Mouse (Mus musculus) limb, embryonic 14.5 days (tissue): ENCODE measurements around the gene Nelfe. TPM values are rescaled to one million over a fixed set of nuclear protein-coding genes. Genes with fewer than 3 reads are reported as not detected.

Source experiments
- ATAC-seq: fragments of 200-750 bp; cut with Nextera tagmentation; 2 replicates; pipeline ENCODE4 v1.8.0; 2017; ENCODE audit warnings: low read depth, moderate number of reproducible peaks, moderate TSS enrichment; ENCODE audit not compliant: low FRiP score
- DNase-seq: peaks from one replicate; pipeline ENCODE4 v3.0.0-alpha.2; 2015; ENCODE audit warnings: low spot score
- H3K27ac ChIP-seq: fragments of 300-500 bp; sonication (generic); replicated peaks from 2 replicates; pipeline ENCODE4 v1.5.1; 2014; ENCODE audit warnings: low read depth, mild to moderate bottlenecking, low read length, moderate library complexity, mixed read lengths
- H3K27me3 ChIP-seq: fragments of 300-500 bp; sonication (generic); 2 replicates; pipeline ENCODE4 v1.6.1; 2014; ENCODE audit warnings: low read length, mixed read lengths; ENCODE audit not compliant: control insufficient read depth, insufficient read depth
- H3K36me3 ChIP-seq: fragments of 300-500 bp; sonication (generic); 2 replicates; pipeline ENCODE4 v1.6.1; 2014; ENCODE audit warnings: mild to moderate bottlenecking, low read length, moderate library complexity, mixed read lengths; ENCODE audit not compliant: control insufficient read depth, insufficient read depth
- H3K4me1 ChIP-seq: fragments of 300-500 bp; sonication (generic); 2 replicates; pipeline ENCODE4 v1.6.1; 2014; ENCODE audit warnings: antibody characterized with exemption, low read length, mixed read lengths; ENCODE audit not compliant: control insufficient read depth, insufficient read depth
- H3K4me2 ChIP-seq: fragments of 300-500 bp; sonication (generic); replicated peaks from 2 replicates; pipeline ENCODE4 v1.6.1; 2014; ENCODE audit warnings: low read depth, mild to moderate bottlenecking, low read length, moderate library complexity; ENCODE audit not compliant: severe bottlenecking
- H3K4me3 ChIP-seq: fragments of 300-500 bp; sonication (generic); replicated peaks from 2 replicates; pipeline ENCODE4 v1.5.1; 2014; ENCODE audit warnings: low read length
- H3K9ac ChIP-seq: fragments of 300-500 bp; sonication (generic); 2 replicates; pipeline ENCODE4 v1.6.1; 2014; ENCODE audit warnings: mild to moderate bottlenecking, low read depth, low read length, moderate library complexity; ENCODE audit not compliant: severe bottlenecking
- H3K9me3 ChIP-seq: fragments of 300-500 bp; sonication (generic); 2 replicates; pipeline ENCODE4 v1.6.1; 2016; ENCODE audit warnings: low read length; ENCODE audit not compliant: control insufficient read depth
- POLR2A ChIP-seq: fragments of 200-500 bp; IDR thresholded peaks from 2 replicates; pipeline ENCODE4 v1.8.0; 2012; ENCODE audit warnings: inconsistent platforms, mild to moderate bottlenecking, moderate library complexity, borderline replicate concordance; ENCODE audit not compliant: insufficient read depth, insufficient read length; ENCODE audit errors: extremely low read depth
- WGBS: fragments of 180-500 bp; shearing (Covaris S2); extraction: QIAGEN DNeasy Blood & Tissue Kit; methylation state at CpG from one replicate; pipeline ENCODE4 v1.1.7; 2014; 5-methylcytosine and 5-hydroxymethylcytosine counted together
- microRNA-seq: library from miRNA; unstranded; fragments of <30 nt; microRNA quantifications from one replicate; pipeline ENCODE4, GENCODE M21; 2016
- polyA plus RNA-seq, 2 experiments: library from polyadenylated mRNA; depleted of rRNA in 1 of 2; stranded (reverse) in 1 of 2; unstranded in 1 of 2; fragments of >200 nt; fragmentation: Nextera tagmentation in 1 of 2; extraction: Ambion mirVana in 1 of 2; gene quantifications; 2 replicates each; pipeline versions ENCODE4 v1.2.1 to v1.2.3; 2012 to 2014

The Nelfe gene
- polyA plus RNA-seq, 2 experiments, result 92.2 to 101 TPM

- H3K4me2 ChIP-seq, result no peak overlapping the region
- no peak overlapping the region for H3K9ac ChIP-seq
- WGBS, result 87% methylated on average over 9 of the region's 9 CpGs
- H3K9me3 ChIP-seq, result no peaks in the 10 kb centered on the region
- no peak for TF ChIP-seq POLR2A
- H3K4me3 ChIP-seq, result no peak overlapping the region
- peaks cover 4% of the 10 kb centered on the region; the same call in 1 of the 2 replicates for H3K4me1 ChIP-seq
- peaks cover 63% of the 10 kb centered on the region for H3K36me3 ChIP-seq
- ATAC-seq (no peak), DNase-seq (no peak)
- H3K27me3 ChIP-seq, result no peaks in the 10 kb centered on the region
- no peak overlapping the region for H3K27ac ChIP-seq
These were observed 52.7 kb downstream of the Nelfe start for GRCm38 (mm10) chr17:34902895-34903294.

Small RNA genes lying within 50 kb of the gene (microRNA-seq; reads per million reads assigned to microRNA genes)
- gene Mir6970 (0.92 reads per million), gene Mir6971 (0.92 reads per million), gene Mir6972 (not detected)

Other genes starting within 250 kb of the Nelfe start
Only the 30 nearest of the 37 such genes appear.
- 39.6 and 52.4 TPM in 2 replicates for gene Ppt2, start 221.9 kb upstream of the Nelfe start, polyA plus RNA-seq (2012; rRNA removed)
- 27.0 and 29.9 TPM in 2 replicates for gene Ppt2, start 221.9 kb upstream of the Nelfe start, polyA plus RNA-seq (2014; fragmentation: Nextera tagmentation; extraction: Ambion mirVana)
- 5.5 and 5.7 TPM in 2 replicates for gene Prrt1, start 220.9 kb upstream of the Nelfe start, polyA plus RNA-seq (2012; rRNA removed)
- gene Prrt1, start 220.9 kb upstream of the Nelfe start, polyA plus RNA-seq (2014; fragmentation: Nextera tagmentation; extraction: Ambion mirVana), result 0.40 and 0.94 TPM in 2 replicates
- 5.1 TPM in 2 replicates for gene Fkbpl, start 205.6 kb upstream of the Nelfe start, polyA plus RNA-seq (2012; rRNA removed)
- 11.9 and 12.5 TPM in 2 replicates for gene Fkbpl, start 205.6 kb upstream of the Nelfe start, polyA plus RNA-seq (2014; fragmentation: Nextera tagmentation; extraction: Ambion mirVana)
- gene Atf6b, start 203.2 kb upstream of the Nelfe start, polyA plus RNA-seq (2012; rRNA removed), result 104 and 121 TPM in 2 replicates
- gene Atf6b, start 203.2 kb upstream of the Nelfe start, polyA plus RNA-seq (2014; fragmentation: Nextera tagmentation; extraction: Ambion mirVana), result 68.3 and 80.9 TPM in 2 replicates
- gene Tnxb, start 179.9 kb upstream of the Nelfe start, polyA plus RNA-seq (2012; rRNA removed), result 4.5 and 5.4 TPM in 2 replicates
- gene Tnxb, start 179.9 kb upstream of the Nelfe start, polyA plus RNA-seq (2014; fragmentation: Nextera tagmentation; extraction: Ambion mirVana), result 1.5 and 2.0 TPM in 2 replicates
- gene C4b, start 106.5 kb upstream of the Nelfe start, polyA plus RNA-seq (2012; rRNA removed), result 3.2 and 4.3 TPM in 2 replicates
- gene C4b, start 106.5 kb upstream of the Nelfe start, polyA plus RNA-seq (2014; fragmentation: Nextera tagmentation; extraction: Ambion mirVana), result 0.53 and 1.3 TPM in 2 replicates
- 0.25 and 0.68 TPM in 2 replicates for gene Cyp21a1, start 45.8 kb upstream of the Nelfe start, polyA plus RNA-seq (2012; rRNA removed)
- gene Cyp21a1, start 45.8 kb upstream of the Nelfe start, polyA plus RNA-seq (2014; fragmentation: Nextera tagmentation; extraction: Ambion mirVana), result 0.17 and 0.33 TPM in 2 replicates
- gene Stk19, start 13.4 kb upstream of the Nelfe start, polyA plus RNA-seq (2012; rRNA removed), result 46.4 and 46.5 TPM in 2 replicates
- gene Stk19, start 13.4 kb upstream of the Nelfe start, polyA plus RNA-seq (2014; fragmentation: Nextera tagmentation; extraction: Ambion mirVana), result 23.9 and 26.8 TPM in 2 replicates
- 87.6 and 98.9 TPM in 2 replicates for gene Dxo, start 13.4 kb upstream of the Nelfe start, polyA plus RNA-seq (2012; rRNA removed)
- gene Dxo, start 13.4 kb upstream of the Nelfe start, polyA plus RNA-seq (2014; fragmentation: Nextera tagmentation; extraction: Ambion mirVana), result 52.6 and 59.9 TPM in 2 replicates
- 75.8 and 99.4 TPM in 2 replicates for gene Skiv2l, start 181 bp upstream of the Nelfe start, polyA plus RNA-seq (2012; rRNA removed)
- 43.5 and 45.0 TPM in 2 replicates for gene Skiv2l, start 181 bp upstream of the Nelfe start, polyA plus RNA-seq (2014; fragmentation: Nextera tagmentation; extraction: Ambion mirVana)
- 0.76 and 0.88 TPM in 2 replicates for gene Cfb, start 12.1 kb downstream of the Nelfe start, polyA plus RNA-seq (2012; rRNA removed)
- gene Cfb, start 12.1 kb downstream of the Nelfe start, polyA plus RNA-seq (2014; fragmentation: Nextera tagmentation; extraction: Ambion mirVana), result 1.6 and 2.1 TPM in 2 replicates
- gene Zbtb12, start 29.1 kb downstream of the Nelfe start, polyA plus RNA-seq (2012; rRNA removed), result 44.3 and 52.0 TPM in 2 replicates
- gene Zbtb12, start 29.1 kb downstream of the Nelfe start, polyA plus RNA-seq (2014; fragmentation: Nextera tagmentation; extraction: Ambion mirVana), result 1.4 and 1.5 TPM in 2 replicates
- gene Gm20547, start 31.7 kb downstream of the Nelfe start, polyA plus RNA-seq (2012; rRNA removed), result not detected in 2 replicates
- gene Gm20547, start 31.7 kb downstream of the Nelfe start, polyA plus RNA-seq (2014; fragmentation: Nextera tagmentation; extraction: Ambion mirVana), result not detected in 2 replicates
- 4.7 and 5.1 TPM in 2 replicates for gene C2, start 47.9 kb downstream of the Nelfe start, polyA plus RNA-seq (2012; rRNA removed)
- gene C2, start 47.9 kb downstream of the Nelfe start, polyA plus RNA-seq (2014; fragmentation: Nextera tagmentation; extraction: Ambion mirVana), result 3.9 and 4.9 TPM in 2 replicates
- gene Ehmt2, start 48.1 kb downstream of the Nelfe start, polyA plus RNA-seq (2012; rRNA removed), result 232 and 297 TPM in 2 replicates
- 72.8 and 80.6 TPM in 2 replicates for gene Ehmt2, start 48.1 kb downstream of the Nelfe start, polyA plus RNA-seq (2014; fragmentation: Nextera tagmentation; extraction: Ambion mirVana)
- gene Slc44a4, start 64.1 kb downstream of the Nelfe start, polyA plus RNA-seq (2012; rRNA removed), result 0.09 and 0.10 TPM in 2 replicates
- not detected in 2 replicates for gene Slc44a4, start 64.1 kb downstream of the Nelfe start, polyA plus RNA-seq (2014; fragmentation: Nextera tagmentation; extraction: Ambion mirVana)
- gene Neu1, start 80.9 kb downstream of the Nelfe start, polyA plus RNA-seq (2012; rRNA removed), result 19.3 and 26.5 TPM in 2 replicates
- 18.2 and 18.4 TPM in 2 replicates for gene Neu1, start 80.9 kb downstream of the Nelfe start, polyA plus RNA-seq (2014; fragmentation: Nextera tagmentation; extraction: Ambion mirVana)
- gene Hspa1b, start 108.8 kb downstream of the Nelfe start, polyA plus RNA-seq (2012; rRNA removed), result 22.8 and 25.6 TPM in 2 replicates
- gene Hspa1b, start 108.8 kb downstream of the Nelfe start, polyA plus RNA-seq (2014; fragmentation: Nextera tagmentation; extraction: Ambion mirVana), result 1.6 and 2.2 TPM in 2 replicates
- gene Gm20481, start 119.5 kb downstream of the Nelfe start, polyA plus RNA-seq (2012; rRNA removed), result not detected in 2 replicates
- gene Gm20481, start 119.5 kb downstream of the Nelfe start, polyA plus RNA-seq (2014; fragmentation: Nextera tagmentation; extraction: Ambion mirVana), result not detected in 2 replicates
- gene Hspa1a, start 121.8 kb downstream of the Nelfe start, polyA plus RNA-seq (2012; rRNA removed), result 6.5 and 7.1 TPM in 2 replicates
- 9.5 and 9.6 TPM in 2 replicates for gene Hspa1a, start 121.8 kb downstream of the Nelfe start, polyA plus RNA-seq (2014; fragmentation: Nextera tagmentation; extraction: Ambion mirVana)
- 0.44 and 0.47 TPM in 2 replicates for gene Hspa1l, start 122.3 kb downstream of the Nelfe start, polyA plus RNA-seq (2012; rRNA removed)
- gene Hspa1l, start 122.3 kb downstream of the Nelfe start, polyA plus RNA-seq (2014; fragmentation: Nextera tagmentation; extraction: Ambion mirVana), result 0.85 and 1.4 TPM in 2 replicates
- gene Lsm2, start 131.5 kb downstream of the Nelfe start, polyA plus RNA-seq (2012; rRNA removed), result 186 and 233 TPM in 2 replicates
- 170 and 178 TPM in 2 replicates for gene Lsm2, start 131.5 kb downstream of the Nelfe start, polyA plus RNA-seq (2014; fragmentation: Nextera tagmentation; extraction: Ambion mirVana)
- gene Vars, start 150.6 kb downstream of the Nelfe start, polyA plus RNA-seq (2012; rRNA removed), result 163 and 216 TPM in 2 replicates
- 88.3 and 100 TPM in 2 replicates for gene Vars, start 150.6 kb downstream of the Nelfe start, polyA plus RNA-seq (2014; fragmentation: Nextera tagmentation; extraction: Ambion mirVana)
- 0.64 and 0.85 TPM in 2 replicates for gene Vwa7, start 166.2 kb downstream of the Nelfe start, polyA plus RNA-seq (2012; rRNA removed)
- gene Vwa7, start 166.2 kb downstream of the Nelfe start, polyA plus RNA-seq (2014; fragmentation: Nextera tagmentation; extraction: Ambion mirVana), result 0.11 and 0.15 TPM in 2 replicates
- gene Sapcd1, start 177.6 kb downstream of the Nelfe start, polyA plus RNA-seq (2012; rRNA removed), result 12.0 and 15.2 TPM in 2 replicates
- gene Sapcd1, start 177.6 kb downstream of the Nelfe start, polyA plus RNA-seq (2014; fragmentation: Nextera tagmentation; extraction: Ambion mirVana), result 12.5 and 13.7 TPM in 2 replicates
- 6.4 and 6.5 TPM in 2 replicates for gene Msh5, start 196.4 kb downstream of the Nelfe start, polyA plus RNA-seq (2012; rRNA removed)
- 3.4 and 3.5 TPM in 2 replicates for gene Msh5, start 196.4 kb downstream of the Nelfe start, polyA plus RNA-seq (2014; fragmentation: Nextera tagmentation; extraction: Ambion mirVana)
- 229 and 236 TPM in 2 replicates for gene Clic1, start 199.6 kb downstream of the Nelfe start, polyA plus RNA-seq (2012; rRNA removed)
- gene Clic1, start 199.6 kb downstream of the Nelfe start, polyA plus RNA-seq (2014; fragmentation: Nextera tagmentation; extraction: Ambion mirVana), result 103 and 108 TPM in 2 replicates
- gene Ddah2, start 208.6 kb downstream of the Nelfe start, polyA plus RNA-seq (2012; rRNA removed), result 271 and 326 TPM in 2 replicates
- gene Ddah2, start 208.6 kb downstream of the Nelfe start, polyA plus RNA-seq (2014; fragmentation: Nextera tagmentation; extraction: Ambion mirVana), result 358 and 403 TPM in 2 replicates
- gene Ly6g6c, start 215.0 kb downstream of the Nelfe start, polyA plus RNA-seq (2012; rRNA removed), result 3.4 and 5.5 TPM in 2 replicates
- gene Ly6g6c, start 215.0 kb downstream of the Nelfe start, polyA plus RNA-seq (2014; fragmentation: Nextera tagmentation; extraction: Ambion mirVana), result 10.4 and 22.3 TPM in 2 replicates
- 0.45 and 0.47 TPM in 2 replicates for gene Mpig6b, start 215.8 kb downstream of the Nelfe start, polyA plus RNA-seq (2012; rRNA removed)
- 0.64 and 1.3 TPM in 2 replicates for gene Mpig6b, start 215.8 kb downstream of the Nelfe start, polyA plus RNA-seq (2014; fragmentation: Nextera tagmentation; extraction: Ambion mirVana)